Mouse (Mus musculus) heart, embryonic 14.5 days (tissue): ENCODE results near the gene Phxr2. TPM values are rescaled to one million over a fixed set of nuclear protein-coding genes. Genes with fewer than 3 reads are reported as not detected.
A peak's percentile ranks its signal among the peaks of the same experiment; 100 is the strongest.

ENCODE experiments used
- ATAC-seq: fragments of 200-750 bp; cut with Nextera tagmentation; 2 replicates; pipeline ENCODE4 v1.8.0; 2017; ENCODE audit warnings: low read depth, moderate TSS enrichment; ENCODE audit not compliant: insufficient number of reproducible peaks, insufficient read depth, low FRiP score
- H3K27ac ChIP-seq, 2 experiments: fragments of 200-500 bp in 1 of 2; fragments of 300-500 bp in 1 of 2; sonication (generic) in 1 of 2; replicated peaks in 1 of 2; 2 replicates each; pipeline ENCODE4 v1.5.1; 2012 to 2014; ENCODE audit warnings: low read depth in 2 of 2, low read length in 2 of 2, control low read depth in 1 of 2, mild to moderate bottlenecking in 1 of 2, mixed read lengths in 1 of 2; ENCODE audit not compliant: control insufficient read depth in 1 of 2, insufficient read depth in 1 of 2
- H3K27me3 ChIP-seq: fragments of 300-500 bp; sonication (generic); 2 replicates; pipeline ENCODE4 v1.6.1; 2014; ENCODE audit warnings: mild to moderate bottlenecking, low read length, control low read depth; ENCODE audit not compliant: control insufficient read depth, insufficient read depth
- H3K36me3 ChIP-seq: fragments of 300-500 bp; sonication (generic); 2 replicates; pipeline ENCODE4 v1.6.1; 2014; ENCODE audit warnings: mild to moderate bottlenecking, control low read depth, low read length, mixed read lengths; ENCODE audit not compliant: control insufficient read depth, insufficient read depth
- H3K4me1 ChIP-seq, 2 experiments: fragments of 200-500 bp in 1 of 2; fragments of 300-500 bp in 1 of 2; sonication (generic) in 1 of 2; 2 replicates each; pipeline ENCODE4 v1.6.1; 2012 to 2014; ENCODE audit warnings: low read length in 2 of 2, control low read depth in 1 of 2, mixed read lengths in 1 of 2; ENCODE audit not compliant: control insufficient read depth in 2 of 2, insufficient read depth in 2 of 2
- H3K4me2 ChIP-seq: fragments of 300-500 bp; sonication (generic); 2 replicates; pipeline ENCODE4 v1.6.1; 2014; ENCODE audit warnings: mild to moderate bottlenecking, low read length
- H3K4me3 ChIP-seq, 2 experiments: fragments of 200-500 bp in 1 of 2; fragments of 300-500 bp in 1 of 2; sonication (generic) in 1 of 2; 2 replicates each; pipeline ENCODE4 v1.5.1; 2012 to 2014; ENCODE audit warnings: low read length in 2 of 2, mild to moderate bottlenecking in 2 of 2, control low read depth in 1 of 2, low read depth in 1 of 2, moderate library complexity in 1 of 2; ENCODE audit not compliant: control insufficient read depth in 1 of 2, insufficient read depth in 1 of 2
- H3K9ac ChIP-seq: fragments of 300-500 bp; sonication (generic); 2 replicates; pipeline ENCODE4 v1.6.1; 2014; ENCODE audit warnings: mild to moderate bottlenecking, low read length
- H3K9me3 ChIP-seq: fragments of 300-500 bp; sonication (generic); 2 replicates; pipeline ENCODE4 v1.6.1; 2016; ENCODE audit warnings: low read length, control low read depth; ENCODE audit not compliant: control insufficient read depth
- WGBS: fragments of 180-500 bp; shearing (Covaris S2); extraction: QIAGEN DNeasy Blood & Tissue Kit; methylation state at CpG from one replicate; pipeline ENCODE4 v1.1.7; 2014; 5-methylcytosine and 5-hydroxymethylcytosine counted together
- polyA plus RNA-seq: library from polyadenylated mRNA; unstranded; fragments of >200 nt; fragmentation: Nextera tagmentation; extraction: Ambion mirVana; gene quantifications from 2 replicates; pipeline ENCODE4 v1.2.1, GENCODE M21; 2014

The Phxr2 gene
- polyA plus RNA-seq, 1 experiment from 2014 or later: not detected

DNA sequence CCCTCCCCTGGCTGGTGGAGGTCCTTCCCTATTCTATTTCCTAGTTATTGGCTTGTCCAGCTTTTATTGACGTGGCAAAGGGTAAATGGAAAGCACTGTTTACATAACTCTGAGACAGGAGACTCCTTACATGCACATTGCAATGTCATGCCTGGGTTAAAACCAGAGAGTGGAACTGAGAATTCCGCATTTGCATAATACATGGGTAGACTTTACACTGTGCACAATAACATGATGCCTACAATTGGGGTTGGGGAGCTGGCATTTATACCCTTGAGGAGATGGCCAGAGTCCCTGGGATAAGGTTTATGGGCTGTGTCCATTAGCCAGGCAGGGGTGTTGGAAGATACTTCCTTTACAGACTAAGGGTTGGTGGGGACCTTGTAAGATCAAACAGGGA lies 32.8 kb downstream of the Phxr2 start:
- no peak overlapping the region for H3K4me2 ChIP-seq
- no peak overlapping the region for H3K4me3 ChIP-seq
- H3K27me3 ChIP-seq: no peaks in the 10 kb centered on the region
- no peak overlapping the region for H3K9ac ChIP-seq
- H3K4me1 ChIP-seq: no peaks in the 10 kb centered on the region
- H3K9me3 ChIP-seq: 0 out of 2 replicates have a peak, but pooled peaks cover 3% of the 10 kb centered on the region
- no peak for ATAC-seq
- no peak overlapping the region for H3K27ac ChIP-seq
- no peaks in the 10 kb centered on the region for H3K36me3 ChIP-seq
- WGBS: 78% methylated on average over 2 of the region's 2 CpGs

DNA sequence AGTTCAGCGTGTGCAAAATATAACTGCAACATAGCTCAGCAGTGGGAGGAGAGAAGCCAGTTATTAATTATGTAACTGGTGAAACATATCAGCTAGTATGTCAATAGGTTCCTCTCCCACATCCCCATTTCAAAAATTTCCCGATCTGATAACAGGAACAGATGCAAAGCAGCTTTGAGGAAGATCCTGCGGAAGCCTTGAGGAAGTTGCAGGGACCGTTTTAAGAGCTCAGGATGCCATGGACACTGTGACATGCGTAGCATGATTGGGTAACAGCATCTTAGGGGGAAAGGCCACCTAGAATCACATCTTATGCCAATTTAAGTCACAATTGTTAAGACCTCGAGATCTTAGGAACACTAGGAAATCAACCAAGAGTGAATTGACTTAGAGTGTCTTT lies 36.2 kb downstream of the Phxr2 start:
- no peak for ATAC-seq
- Histone ChIP-seq H3K36me3 (no peaks in the 10 kb centered on the region), H3K9ac (no peak overlapping the region), H3K4me3 (no peak overlapping the region), H3K4me2 (no peak overlapping the region), H3K4me1 (no peaks in the 10 kb centered on the region), H3K27me3 (no peaks in the 10 kb centered on the region), H3K9me3 (0 out of 2 replicates have a peak, but pooled peaks cover 3% of the 10 kb centered on the region), H3K27ac (no peak overlapping the region)
- WGBS: 69% methylated on average over 6 of the region's 6 CpGs

- WGBS: 61% methylated on average over 6 of the region's 6 CpGs
- H3K4me3 ChIP-seq: no peak overlapping the region
Observed at GRCm38 (mm10) chr10:99086029-99086428, 40.1 kb downstream of the Phxr2 start.

DNA sequence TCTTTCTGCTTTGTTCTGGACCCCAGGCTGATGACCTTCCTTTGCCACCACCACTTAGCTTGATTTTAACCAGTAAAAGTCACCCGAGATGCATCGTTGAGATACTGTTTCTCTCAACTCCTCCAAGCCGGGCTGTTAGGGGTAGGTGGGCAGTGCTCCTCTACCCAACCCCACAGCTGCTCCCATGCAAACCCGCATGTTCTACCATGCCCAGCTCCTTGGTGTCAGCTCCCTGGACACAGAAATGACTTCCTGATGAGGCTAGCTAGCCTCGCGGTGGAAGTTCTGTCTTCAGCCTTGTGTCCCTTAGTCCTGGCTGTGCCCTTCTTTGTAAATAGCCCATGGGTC lies 40.9 kb downstream of the Phxr2 start:
- H3K4me1 ChIP-seq: peaks cover 10 to 13% of the 10 kb centered on the region in 2 experiments
- 50% methylated on average over 6 of the region's 6 CpGs for WGBS
- no peaks in the 10 kb centered on the region for H3K9me3 ChIP-seq
- peak overlapping the region; percentile 35 for H3K4me2 ChIP-seq
- H3K27ac ChIP-seq: no peak overlapping the region
- no peak overlapping the region for H3K4me3 ChIP-seq
- H3K27me3 ChIP-seq: no peaks in the 10 kb centered on the region
- no peaks in the 10 kb centered on the region for H3K36me3 ChIP-seq
- no peak overlapping the region for H3K9ac ChIP-seq
- no peak for ATAC-seq

More at GRCm38 (mm10) chr10:99086029-99086428, 40.1 kb downstream of the Phxr2 start:
- H3K36me3 ChIP-seq: no peaks in the 10 kb centered on the region
- H3K9me3 ChIP-seq: no peaks in the 10 kb centered on the region
- no peak overlapping the region for H3K27ac ChIP-seq
- H3K4me2 ChIP-seq: no peak overlapping the region
- no peaks in the 10 kb centered on the region for H3K27me3 ChIP-seq
- peaks cover 10 to 13% of the 10 kb centered on the region in 2 experiments for H3K4me1 ChIP-seq
- no peak for ATAC-seq
- no peak overlapping the region for H3K9ac ChIP-seq

- no peak for ATAC-seq
- peaks cover 10 to 13% of the 10 kb centered on the region in 2 experiments for H3K4me1 ChIP-seq
- peak overlapping the region; percentile 35 for H3K4me2 ChIP-seq
- 44% methylated on average over 23 of the region's 23 CpGs for WGBS
- no peak overlapping the region for H3K9ac ChIP-seq
- H3K9me3 ChIP-seq: no peaks in the 10 kb centered on the region
- no peak overlapping the region; a peak in 1 of 4 replicates for H3K4me3 ChIP-seq
- no peak overlapping the region for H3K27ac ChIP-seq
- H3K36me3 ChIP-seq: no peaks in the 10 kb centered on the region
- H3K27me3 ChIP-seq: no peaks in the 10 kb centered on the region
Observed at GRCm38 (mm10) chr10:99084397-99085239, 41.5 kb downstream of the Phxr2 start.

DNA sequence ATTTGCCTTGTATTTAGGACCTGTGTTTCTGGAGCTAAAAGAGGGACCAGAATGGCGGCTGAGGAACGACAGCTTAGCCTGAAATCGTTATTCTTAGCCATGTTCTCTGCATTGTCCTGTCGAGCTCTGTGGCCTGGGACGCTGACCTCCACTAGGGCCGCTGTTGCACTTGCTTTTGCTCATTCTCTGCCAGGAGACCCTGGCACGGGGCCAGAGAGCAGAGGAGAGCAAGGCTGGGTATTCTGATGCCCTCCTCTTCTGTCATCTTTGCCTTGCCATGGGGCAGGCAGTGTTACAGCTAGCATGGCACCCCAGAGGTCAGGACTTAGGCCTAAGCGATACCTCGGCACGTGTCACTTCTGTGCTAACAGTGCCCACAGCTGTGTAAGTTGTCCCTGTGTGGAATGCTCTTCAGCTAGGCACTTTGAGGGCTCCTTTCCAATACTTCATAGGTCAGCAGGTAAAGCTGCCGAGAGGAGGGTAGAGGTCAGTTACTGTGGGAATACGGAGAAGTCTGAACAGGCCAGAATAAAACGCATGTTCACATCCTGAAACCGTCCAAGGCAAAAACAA lies 42.6 kb downstream of the Phxr2 start:
- H3K36me3 ChIP-seq: no peaks in the 10 kb centered on the region
- no peak overlapping the region for H3K9ac ChIP-seq
- H3K4me3 ChIP-seq: no peak overlapping the region
- peaks cover 10 to 13% of the 10 kb centered on the region in 2 experiments for H3K4me1 ChIP-seq
- H3K4me2 ChIP-seq: no peak overlapping the region
- no peaks in the 10 kb centered on the region for H3K9me3 ChIP-seq
- H3K27ac ChIP-seq: no peak overlapping the region
- H3K27me3 ChIP-seq: no peaks in the 10 kb centered on the region
- peak; percentile 47; the same call in 1 of the 2 replicates for ATAC-seq
- WGBS: 73% methylated on average over 14 of the region's 14 CpGs

- Histone ChIP-seq H3K9me3 (no peaks in the 10 kb centered on the region), H3K27ac (no peak overlapping the region), H3K27me3 (no peaks in the 10 kb centered on the region), H3K9ac (no peak overlapping the region), H3K36me3 (no peaks in the 10 kb centered on the region), H3K4me2 (no peak overlapping the region), H3K4me3 (no peak overlapping the region), H3K4me1 (peaks cover 10 to 13% of the 10 kb centered on the region in 2 experiments)
- no peak for ATAC-seq
- 72% methylated on average over 10 of the region's 10 CpGs for WGBS
Observed at GRCm38 (mm10) chr10:99081569-99081990, 44.5 kb downstream of the Phxr2 start.
